Mouse (Mus musculus): ENCODE measurements at regions not wholly inside any gene's neighbourhood (a gene's known extent, or its start where the extent isn't known, plus 50 kb on each side); places are given as distances from the start of the nearest gene placed in this dataset.
A peak's percentile ranks its signal among the peaks of the same experiment; 100 is the strongest.

- ATAC-seq (no peak), DNase-seq (ENCODE audit: low spot score) (no peak)
- TF ChIP-seq CTCF (IDR thresholded peaks at IDR 0.05) (no peak), EP300 (IDR thresholded peaks at IDR 0.05) (no peak)
- Histone ChIP-seq H3K4me2 (replicated peaks; ENCODE audit: low read depth, low read length) (no peak overlapping the region), H3K4me1 (ENCODE audit: insufficient read depth, low read depth, low read length) (no peaks in the 10 kb centered on the region), H3K9me3 (ENCODE audit: low read length) (no peaks in the 10 kb centered on the region), H3K36me3 (ENCODE audit: insufficient read depth, low read length) (no peaks in the 10 kb centered on the region), H3K4me3 (ENCODE audit: low read depth, low read length) (no peak overlapping the region), H3K9ac (replicated peaks; ENCODE audit: low read depth) (no peak overlapping the region), H3K27ac (ENCODE audit: low read length) (no peak overlapping the region), H3K27me3 (replicated peaks; ENCODE audit: insufficient read depth, low read length) (no peaks in the 10 kb centered on the region)
- 48% methylated on average over 4 of the region's 5 CpGs for WGBS
Measured at GRCm38 (mm10) chr6:117303361-117303760, 135.0 kb downstream of the Cxcl12 start.

GRCm38 (mm10) chr6:117305736-117306250 is 137.5 kb downstream of the Cxcl12 start:
- DNase-seq (ENCODE audit: low spot score) (no peak), ATAC-seq (no peak)
- no peaks in the 10 kb centered on the region for H3K9me3 ChIP-seq (ENCODE audit: low read length)
- H3K4me2 ChIP-seq (replicated peaks; ENCODE audit: low read depth, low read length) = no peak overlapping the region
- 71% methylated on average over 4 of the region's 4 CpGs for WGBS
- H3K27me3 ChIP-seq (replicated peaks; ENCODE audit: insufficient read depth, low read length) = no peaks in the 10 kb centered on the region
- no peak overlapping the region for H3K9ac ChIP-seq (replicated peaks; ENCODE audit: low read depth)
- TF ChIP-seq CTCF (IDR thresholded peaks at IDR 0.05) = no peak
- TF ChIP-seq EP300 (IDR thresholded peaks at IDR 0.05) = no peak
- H3K4me1 ChIP-seq (ENCODE audit: insufficient read depth, low read depth, low read length) = no peaks in the 10 kb centered on the region
- no peak overlapping the region for H3K4me3 ChIP-seq (ENCODE audit: low read depth, low read length)
- H3K36me3 ChIP-seq (ENCODE audit: insufficient read depth, low read length) = no peaks in the 10 kb centered on the region
- no peak overlapping the region for H3K27ac ChIP-seq (ENCODE audit: low read length)

GRCm38 (mm10) chr6:117308636-117309035 is 140.3 kb downstream of the Cxcl12 start:
- WGBS = 59% methylated on average over 2 of the region's 2 CpGs
- no peaks in the 10 kb centered on the region for H3K36me3 ChIP-seq (ENCODE audit: insufficient read depth, low read length)
- no peaks in the 10 kb centered on the region for H3K27me3 ChIP-seq (replicated peaks; ENCODE audit: insufficient read depth, low read length)
- no peak overlapping the region for H3K4me2 ChIP-seq (replicated peaks; ENCODE audit: low read depth, low read length)
- no peaks in the 10 kb centered on the region for H3K4me1 ChIP-seq (ENCODE audit: insufficient read depth, low read depth, low read length)
- no peak overlapping the region for H3K27ac ChIP-seq (ENCODE audit: low read length)
- no peaks in the 10 kb centered on the region for H3K9me3 ChIP-seq (ENCODE audit: low read length)
- no peak for DNase-seq (ENCODE audit: low spot score)
- H3K9ac ChIP-seq (replicated peaks; ENCODE audit: low read depth) = no peak overlapping the region
- ATAC-seq = no peak
- no peak for TF ChIP-seq EP300 (IDR thresholded peaks at IDR 0.05)
- no peak overlapping the region for H3K4me3 ChIP-seq (ENCODE audit: low read depth, low read length)

- no peaks in the 10 kb centered on the region for H3K27me3 ChIP-seq (replicated peaks; ENCODE audit: insufficient read depth, low read length)
- DNase-seq (ENCODE audit: low spot score) (no peak), ATAC-seq (no peak)
- no peak overlapping the region for H3K4me2 ChIP-seq (replicated peaks; ENCODE audit: low read depth, low read length)
- TF ChIP-seq EP300 (IDR thresholded peaks at IDR 0.05) = no peak
- no peak for TF ChIP-seq CTCF (IDR thresholded peaks at IDR 0.05)
- H3K4me1 ChIP-seq (ENCODE audit: insufficient read depth, low read depth, low read length) = no peaks in the 10 kb centered on the region
- H3K36me3 ChIP-seq (ENCODE audit: insufficient read depth, low read length) = no peaks in the 10 kb centered on the region
- no peak overlapping the region for H3K27ac ChIP-seq (ENCODE audit: low read length)
- WGBS = 79% methylated on average over 13 of the region's 13 CpGs
- no peak overlapping the region for H3K9ac ChIP-seq (replicated peaks; ENCODE audit: low read depth)
- H3K4me3 ChIP-seq (ENCODE audit: low read depth, low read length) = no peak overlapping the region
- H3K9me3 ChIP-seq (ENCODE audit: low read length) = no peaks in the 10 kb centered on the region
Measured at GRCm38 (mm10) chr6:117312891-117313781, 144.8 kb downstream of the Cxcl12 start.

- H3K27ac ChIP-seq (ENCODE audit: low read length) = no peak overlapping the region
- H3K9ac ChIP-seq (replicated peaks; ENCODE audit: low read depth) = no peak overlapping the region
- WGBS = 60% methylated on average over 6 of the region's 6 CpGs
- TF ChIP-seq CTCF (IDR thresholded peaks at IDR 0.05) (no peak), EP300 (IDR thresholded peaks at IDR 0.05) (no peak)
- no peaks in the 10 kb centered on the region for H3K9me3 ChIP-seq (ENCODE audit: low read length)
- H3K27me3 ChIP-seq (replicated peaks; ENCODE audit: insufficient read depth, low read length) = no peaks in the 10 kb centered on the region
- no peak for ATAC-seq
- DNase-seq (ENCODE audit: low spot score) = no peak
- H3K4me2 ChIP-seq (replicated peaks; ENCODE audit: low read depth, low read length) = no peak overlapping the region
- no peak overlapping the region for H3K4me3 ChIP-seq (ENCODE audit: low read depth, low read length)
- no peaks in the 10 kb centered on the region for H3K36me3 ChIP-seq (ENCODE audit: insufficient read depth, low read length)
- no peaks in the 10 kb centered on the region for H3K4me1 ChIP-seq (ENCODE audit: insufficient read depth, low read depth, low read length)
Measured at GRCm38 (mm10) chr6:117313944-117314566, 145.7 kb downstream of the Cxcl12 start.

- no peak overlapping the region for H3K9ac ChIP-seq (replicated peaks; ENCODE audit: low read depth)
- H3K9me3 ChIP-seq (ENCODE audit: low read length) = no peaks in the 10 kb centered on the region
- no peak overlapping the region for H3K4me3 ChIP-seq (ENCODE audit: low read depth, low read length)
- no peak overlapping the region for H3K4me2 ChIP-seq (replicated peaks; ENCODE audit: low read depth, low read length)
- no peaks in the 10 kb centered on the region for H3K4me1 ChIP-seq (ENCODE audit: insufficient read depth, low read depth, low read length)
- no peak overlapping the region for H3K27ac ChIP-seq (ENCODE audit: low read length)
- no peaks in the 10 kb centered on the region for H3K27me3 ChIP-seq (replicated peaks; ENCODE audit: insufficient read depth, low read length)
- H3K36me3 ChIP-seq (ENCODE audit: insufficient read depth, low read length) = no peaks in the 10 kb centered on the region
- TF ChIP-seq CTCF (IDR thresholded peaks at IDR 0.05) = no peak
- no peak for TF ChIP-seq EP300 (IDR thresholded peaks at IDR 0.05)
- ATAC-seq = no peak
- DNase-seq (ENCODE audit: low spot score) = peak; percentile 15
Measured at GRCm38 (mm10) chr6:117323301-117323700, 155.0 kb downstream of the Cxcl12 start.

Data from lung, postnatal 0 days (tissue).